Mouse (Mus musculus) mouse embryonic stem cell (cell line): Measurements from ENCODE around the gene Rtbdn.

Experiments
- in situ Hi-C, 2 experiments: fragments of 300-500 bp; cut with MboI; formaldehyde crosslinking; loops; 1 replicate in 1 of 2; 3 replicates in 1 of 2; pipeline ENCODE4 v1.14.3; 2019 to 2020; ENCODE audit warnings: low sequenced_read_pairs in 2 of 2, low pct_unique_long_range_greater_than_20kb in 1 of 2, mixed read lengths in 1 of 2; ENCODE audit not compliant: unreplicated experiment in 1 of 2

The Rtbdn gene

DNA sequence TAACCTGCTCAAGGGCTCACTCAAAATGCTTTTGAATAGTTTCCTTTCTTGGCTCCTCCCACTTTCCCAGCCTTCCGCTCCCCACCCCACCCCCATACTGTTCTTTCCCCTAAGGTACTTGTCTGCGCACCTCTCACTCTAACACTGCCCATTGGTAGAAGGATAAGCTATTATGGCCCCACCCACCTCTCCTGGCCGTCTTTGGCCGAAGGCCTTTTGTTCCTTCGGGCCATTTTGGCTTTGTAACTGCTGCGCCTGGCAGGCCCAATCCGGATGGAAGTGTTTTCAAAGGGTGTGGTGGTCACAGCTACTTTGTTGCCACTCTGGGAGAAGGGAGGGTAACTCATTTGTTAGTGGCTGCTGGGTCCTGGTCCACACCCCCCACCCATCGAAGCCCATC lies 31.5 kb upstream of the Rtbdn start:
- in situ Hi-C loops = no loop called here

DNA sequence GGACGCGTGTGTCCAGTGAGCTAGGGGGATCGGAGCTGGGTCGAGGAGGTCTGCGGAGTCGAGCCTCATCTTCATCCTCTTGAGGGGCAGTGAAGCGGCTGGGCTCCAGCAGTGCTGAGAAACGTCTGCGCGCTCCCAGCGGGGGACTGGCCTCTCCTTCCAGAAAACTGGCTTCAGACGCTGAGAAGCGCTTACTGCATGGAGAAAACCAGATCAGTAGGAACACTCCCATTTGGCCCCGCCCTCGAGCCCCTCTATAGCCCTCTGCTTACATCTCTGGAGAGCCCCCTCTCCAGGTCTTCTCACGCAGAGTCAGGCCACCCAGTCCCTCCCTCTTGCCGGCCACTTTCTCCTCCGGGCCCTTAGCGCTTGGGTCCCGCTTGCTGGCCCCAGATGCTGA lies 29.0 kb upstream of the Rtbdn start:
- in situ Hi-C loops = no loop called here

- in situ Hi-C loops = no loop called here
Measured at GRCm38 (mm10) chr8:84918646-84919045, 28.1 kb upstream of the Rtbdn start.

GRCm38 (mm10) chr8:84921596-84921995 lies 25.2 kb upstream of the Rtbdn start:
- in situ Hi-C loops = no loop called here

DNA sequence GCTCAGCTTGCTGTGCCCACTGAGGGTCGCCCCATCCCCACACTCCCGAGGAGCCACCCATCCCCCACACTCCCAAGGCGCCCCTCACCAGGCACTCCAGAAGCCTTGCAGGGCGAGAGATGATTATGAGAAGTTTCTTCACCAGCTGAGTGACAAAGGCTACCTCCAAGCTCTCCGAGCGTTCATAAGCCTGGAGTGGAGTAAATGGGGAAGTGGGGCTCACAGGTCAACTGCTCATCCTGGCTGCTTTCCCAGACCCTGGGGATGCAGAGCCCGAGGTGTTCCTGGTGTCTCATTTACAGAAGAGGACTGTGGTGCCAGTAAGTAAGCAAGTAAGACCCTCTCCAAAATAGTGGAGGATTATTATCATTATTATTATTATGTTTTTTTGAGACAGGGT lies 21.2 kb upstream of the Rtbdn start:
- in situ Hi-C loops = no loop called here

DNA sequence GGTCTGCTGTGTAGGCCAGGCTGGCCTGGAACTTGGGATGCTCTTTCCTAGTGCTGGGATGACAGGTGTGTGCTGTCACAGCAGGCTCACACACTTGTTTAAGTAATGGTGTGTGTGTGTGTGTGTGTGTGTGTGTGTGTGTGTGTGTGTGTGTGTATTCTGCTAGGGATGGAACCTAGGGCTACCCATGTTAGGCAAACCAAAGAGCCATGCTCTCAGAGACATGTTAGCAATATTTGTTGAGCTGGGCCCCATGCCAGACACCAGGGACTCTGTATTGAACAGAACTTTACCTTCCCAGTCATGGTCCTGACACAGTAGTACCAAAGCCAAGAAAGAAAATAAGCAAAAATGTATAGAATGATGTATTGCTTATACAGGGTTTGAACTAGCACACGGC lies 19.3 kb upstream of the Rtbdn start:
- in situ Hi-C loops = no loop called here

DNA sequence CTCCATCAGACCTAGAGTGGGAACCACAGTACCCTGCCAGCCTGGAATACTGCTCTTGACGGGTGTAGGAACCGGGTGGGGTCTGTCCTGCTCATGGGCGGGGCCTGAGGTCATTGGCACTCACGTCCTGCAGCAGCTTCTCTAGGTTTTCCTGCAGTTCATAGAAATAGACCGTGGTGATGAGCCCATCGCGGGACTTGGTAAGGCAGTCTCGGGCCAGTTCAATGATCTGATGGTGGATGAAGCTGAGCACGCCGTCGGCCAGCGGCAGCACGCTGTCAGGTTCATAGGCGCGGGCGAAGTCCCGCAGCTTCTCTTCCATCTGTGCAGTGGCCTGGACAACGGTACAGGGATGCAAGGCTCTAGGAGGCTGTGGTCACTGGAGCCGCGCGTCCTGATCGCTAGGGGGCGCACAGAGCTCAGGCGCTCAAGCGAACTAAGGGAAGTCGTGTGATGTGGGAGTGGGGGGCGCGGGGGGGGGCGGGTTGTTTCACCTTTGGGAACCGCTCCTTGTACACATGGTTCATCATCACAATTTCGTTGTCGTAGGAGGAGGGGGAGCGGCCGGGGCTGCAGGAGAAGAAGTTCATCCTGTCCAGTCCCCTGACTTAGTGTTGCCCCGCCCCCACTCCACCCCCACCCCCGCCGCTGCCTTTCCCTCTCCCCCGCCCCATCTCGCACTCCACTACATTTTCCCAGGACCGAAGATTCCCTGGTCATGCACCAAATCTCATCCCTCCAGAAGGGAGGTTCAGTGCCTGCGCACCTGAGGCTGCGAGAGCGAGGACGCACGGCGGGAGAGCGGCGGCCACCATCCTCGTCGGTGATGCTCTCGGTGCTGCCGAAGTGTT lies 18.1 kb upstream of the Rtbdn start:
- in situ Hi-C loops = no loop called here

- in situ Hi-C loops = no loop called here
Measured at GRCm38 (mm10) chr8:84930582-84930981, 16.2 kb upstream of the Rtbdn start.

GRCm38 (mm10) chr8:84933767-84934559 lies 12.8 kb upstream of the Rtbdn start:
- in situ Hi-C loops = no loop called here

DNA sequence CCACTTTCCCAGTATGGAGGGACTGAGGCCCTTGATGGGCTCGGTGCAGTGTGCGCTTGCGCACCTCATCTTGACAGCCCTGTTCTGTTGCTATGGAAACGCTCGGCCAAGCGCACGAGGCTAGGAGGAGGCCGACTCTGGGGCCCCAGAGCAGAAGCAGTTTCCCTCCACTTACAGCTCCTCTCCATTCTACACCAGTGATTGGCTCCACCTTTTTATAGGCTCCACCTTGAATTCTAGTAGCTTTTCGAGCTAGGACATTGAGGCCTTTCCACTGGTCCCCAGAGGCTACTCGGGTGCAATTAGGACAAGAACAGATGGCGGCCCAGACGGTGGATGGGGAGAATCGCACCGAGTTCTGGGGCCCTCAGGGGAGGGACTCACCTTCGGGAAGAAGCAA lies 11.9 kb upstream of the Rtbdn start:
- in situ Hi-C loops = no loop called here

GRCm38 (mm10) chr8:84935489-84935888 lies 11.3 kb upstream of the Rtbdn start:
- in situ Hi-C loops = no loop called here

DNA sequence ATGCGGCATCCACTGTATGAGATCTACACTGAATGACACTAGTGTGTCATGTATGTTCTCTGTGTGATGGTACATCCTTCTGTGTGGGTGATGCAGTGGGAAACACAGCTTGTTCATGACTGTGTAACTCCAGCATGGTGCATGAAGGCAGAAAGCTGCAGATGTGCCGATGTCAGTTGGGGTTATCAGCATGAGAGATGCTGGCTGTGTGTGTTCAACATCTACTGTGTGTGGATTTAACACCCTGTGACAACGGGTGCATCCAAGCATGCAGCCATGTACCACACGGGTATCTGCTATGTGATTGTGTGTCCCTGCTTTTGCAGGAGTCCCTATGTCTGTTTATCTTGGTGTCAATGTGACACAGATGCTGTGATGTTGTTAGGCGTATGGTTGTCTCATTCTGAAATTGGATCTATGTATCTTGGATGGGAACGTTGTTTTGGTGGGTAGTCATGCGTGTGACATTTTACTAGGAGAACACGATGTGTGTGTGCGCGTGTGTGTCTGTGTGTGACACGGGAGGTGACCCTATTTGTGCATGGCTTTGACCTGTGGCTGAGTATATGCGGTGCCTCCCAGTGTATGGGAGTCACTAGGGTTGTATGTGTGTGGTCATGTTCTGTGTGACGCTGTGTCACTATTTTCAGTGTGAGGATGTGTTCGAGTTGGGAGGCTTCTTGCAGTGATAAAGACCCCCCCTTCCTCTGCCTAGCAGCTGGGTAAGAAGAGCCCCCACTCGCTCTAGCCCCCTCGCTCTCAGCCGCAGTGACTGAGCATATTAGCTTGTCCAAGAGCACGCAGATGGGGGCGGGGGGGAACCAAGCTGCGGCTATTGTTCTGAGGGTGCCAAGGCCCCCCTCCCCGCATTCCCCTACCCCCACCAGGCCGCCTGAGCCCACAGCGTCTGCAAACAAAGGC lies 10.5 kb upstream of the Rtbdn start:
- in situ Hi-C loops = no loop called here

DNA sequence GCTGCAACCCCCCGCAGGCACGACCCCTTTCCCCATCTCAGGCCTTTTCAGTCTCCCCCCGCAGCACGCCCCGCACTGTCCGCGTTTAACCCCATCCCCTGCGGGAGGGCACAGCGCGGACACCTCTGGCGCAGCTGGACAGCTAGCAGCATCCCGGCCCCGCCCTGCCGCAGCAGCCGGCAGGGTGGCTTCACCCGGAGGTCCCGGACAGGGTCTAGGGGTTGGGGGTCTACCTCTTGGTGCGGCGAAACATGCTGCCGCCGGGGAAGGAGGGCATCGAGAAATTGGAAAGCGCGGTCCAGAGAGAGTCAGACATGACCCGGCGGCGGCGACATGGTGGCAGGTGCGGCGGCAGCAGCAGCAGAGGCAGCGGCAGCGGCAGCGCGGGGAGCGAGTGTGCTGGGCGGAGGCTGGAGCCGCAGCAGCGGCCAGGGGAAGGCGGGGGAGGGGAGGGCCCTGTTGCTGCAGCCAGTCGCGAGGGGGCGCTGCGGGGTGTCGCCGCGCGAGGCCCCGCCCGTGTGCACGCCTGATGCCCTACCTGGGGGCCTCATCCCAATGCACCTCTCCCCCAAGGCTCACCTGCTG lies 9.7 kb upstream of the Rtbdn start, which contains the start of gene Mast1:
Gene Mast1, minus strand, starts transcription at position 398 of the 585 bp plus-strand sequence.
- in situ Hi-C loops = no loop called here

- in situ Hi-C loops = no loop called here
Measured at GRCm38 (mm10) chr8:84937620-84938485, 8.9 kb upstream of the Rtbdn start.

GRCm38 (mm10) chr8:84943699-84944098 lies 3.1 kb upstream of the Rtbdn start:
- in situ Hi-C loops = no loop called here

DNA sequence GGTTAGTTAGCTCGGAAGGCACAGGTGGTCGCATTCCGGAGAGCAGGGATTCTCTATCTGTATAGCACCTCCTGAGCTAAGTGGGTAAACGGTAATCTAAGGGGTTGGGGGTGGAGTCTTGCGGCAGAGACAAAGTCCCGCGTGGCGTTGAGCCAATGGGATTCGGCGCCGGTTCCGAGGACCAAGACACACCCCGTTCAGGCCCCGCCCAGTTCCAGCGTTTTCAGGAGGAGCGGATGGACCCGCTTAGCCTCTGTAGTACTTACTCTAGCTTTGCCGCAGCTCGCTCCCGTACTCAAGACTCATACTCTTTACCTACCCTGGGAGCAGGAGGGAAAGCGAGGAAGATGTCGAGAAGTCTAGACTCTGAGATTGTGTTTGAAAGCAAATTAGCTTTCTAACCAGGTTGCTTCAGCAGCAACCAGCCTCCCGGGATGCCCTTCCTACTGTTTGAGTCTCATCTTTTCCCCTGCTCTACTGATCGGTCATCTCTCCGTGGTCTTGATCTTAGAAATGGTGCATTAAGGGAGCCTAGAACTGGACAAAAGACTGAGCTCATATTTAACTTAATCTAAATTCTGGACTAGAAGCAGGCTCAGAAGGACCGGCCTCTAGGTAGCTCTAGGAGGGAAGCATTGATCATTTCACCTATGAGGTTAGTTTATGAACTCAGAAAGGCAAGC lies 2.2 kb upstream of the Rtbdn start:
- in situ Hi-C loops = no loop called here

DNA sequence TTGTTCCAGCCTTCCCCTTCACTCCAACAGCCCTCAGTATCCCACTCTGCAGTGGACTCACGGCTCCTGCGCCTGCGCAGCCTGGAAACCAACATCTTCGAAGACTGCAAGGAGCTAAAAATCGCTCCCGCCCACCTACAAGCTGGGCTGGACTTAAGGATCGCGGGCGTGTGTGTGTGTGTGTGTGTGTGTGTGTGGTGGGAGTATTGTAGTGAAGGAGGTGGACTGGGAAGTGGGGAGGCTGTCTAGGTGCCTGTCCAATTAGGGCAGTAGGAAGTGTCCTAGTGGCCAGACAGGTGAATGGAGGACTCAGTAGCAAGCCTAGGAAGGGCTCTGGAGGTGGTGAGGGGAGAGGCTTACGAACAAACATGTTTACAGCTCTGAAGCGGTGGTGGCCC lies 1.6 kb upstream of the Rtbdn start:
- in situ Hi-C loops = no loop called here
